Mouse (Mus musculus): ENCODE measurements around the gene Cyp4f13. TPM values are rescaled to one million over a fixed set of nuclear protein-coding genes. Genes with fewer than 3 reads are reported as not detected.

The Cyp4f13 gene
- polyA plus RNA-seq, 1 experiment from 2014 or later, result 10.9 TPM

- Histone ChIP-seq H3K9ac (no peak overlapping the region), H3K27me3 (no peaks in the 10 kb centered on the region), H3K9me3 (no peaks in the 10 kb centered on the region), H3K27ac (no peak overlapping the region), H3K36me3 (no peaks in the 10 kb centered on the region), H3K4me3 (no peak overlapping the region), H3K4me1 (replicated peaks) (peaks cover 14% of the 10 kb centered on the region; the same call in 1 of the 2 replicates), H3K4me2 (no peak overlapping the region)
- ATAC-seq (ENCODE audit: low FRiP score), result no peak
- 70% methylated on average over 3 of the region's 3 CpGs for WGBS
Measured at GRCm38 (mm10) chr17:32944402-32945035, 2.7 kb downstream of the Cyp4f13 start.

- WGBS, result 89% methylated on average over 3 of the region's 3 CpGs
- Histone ChIP-seq H3K27ac (no peak overlapping the region), H3K9ac (no peak overlapping the region), H3K4me1 (replicated peaks) (peaks cover 14% of the 10 kb centered on the region; the same call in 1 of the 2 replicates), H3K4me2 (no peak overlapping the region), H3K36me3 (no peaks in the 10 kb centered on the region), H3K27me3 (no peaks in the 10 kb centered on the region), H3K9me3 (no peaks in the 10 kb centered on the region), H3K4me3 (no peak overlapping the region)
- ATAC-seq (ENCODE audit: low FRiP score), result no peak
Measured at GRCm38 (mm10) chr17:32943661-32944060, 3.5 kb downstream of the Cyp4f13 start.

- Histone ChIP-seq H3K4me2 (no peak overlapping the region), H3K27ac (no peak overlapping the region), H3K4me3 (no peak overlapping the region), H3K36me3 (no peaks in the 10 kb centered on the region), H3K27me3 (no peaks in the 10 kb centered on the region), H3K9me3 (no peaks in the 10 kb centered on the region), H3K4me1 (replicated peaks) (no peaks in the 10 kb centered on the region), H3K9ac (no peak overlapping the region)
- ATAC-seq (ENCODE audit: low FRiP score), result no peak
- WGBS, result 86% methylated on average over 4 of the region's 4 CpGs
Measured at GRCm38 (mm10) chr17:32939831-32940230, 7.4 kb downstream of the Cyp4f13 start.

GRCm38 (mm10) chr17:32927803-32928202 is 19.4 kb downstream of the Cyp4f13 start:
- Histone ChIP-seq H3K27me3 (peaks cover 28% of the 10 kb centered on the region), H3K4me3 (no peak overlapping the region), H3K4me2 (no peak overlapping the region), H3K4me1 (replicated peaks) (peaks cover 4% of the 10 kb centered on the region), H3K9me3 (no peaks in the 10 kb centered on the region), H3K9ac (no peak overlapping the region), H3K36me3 (no peaks in the 10 kb centered on the region), H3K27ac (no peak overlapping the region)
- whole genome bisulfite sequencing, result 80% methylated on average over 5 of the region's 5 CpGs
- ATAC-seq (ENCODE audit: low FRiP score), result no peak

- H3K9me3 ChIP-seq, result peaks cover 7% of the 10 kb centered on the region
- no peaks in the 10 kb centered on the region for H3K36me3 ChIP-seq
- H3K27me3 ChIP-seq, result peaks cover 32% of the 10 kb centered on the region
- peaks cover 4% of the 10 kb centered on the region for H3K4me1 ChIP-seq (replicated peaks)
- peak; percentile 95 for ATAC-seq (ENCODE audit: low FRiP score)
- 15% methylated on average over 32 of the region's 32 CpGs for WGBS
- peak overlapping the region; percentile 81 for H3K4me2 ChIP-seq
- H3K27ac ChIP-seq, result peak overlapping the region; percentile 80
- peak overlapping the region; percentile 82 for H3K9ac ChIP-seq
- H3K4me3 ChIP-seq, result peak overlapping the region; percentile 54
Measured at GRCm38 (mm10) chr17:32924658-32925312, 22.4 kb downstream of the Cyp4f13 start.

GRCm38 (mm10) chr17:32923681-32924080 is 23.5 kb downstream of the Cyp4f13 start:
- Histone ChIP-seq H3K4me2 (no peak overlapping the region), H3K4me1 (replicated peaks) (peaks cover 4% of the 10 kb centered on the region), H3K9me3 (peaks cover 7% of the 10 kb centered on the region), H3K27ac (no peak overlapping the region), H3K36me3 (no peaks in the 10 kb centered on the region), H3K4me3 (no peak overlapping the region), H3K27me3 (peaks cover 27% of the 10 kb centered on the region), H3K9ac (no peak overlapping the region)
- ATAC-seq (ENCODE audit: low FRiP score), result no peak
- 94% methylated on average over 1 of the region's 1 CpGs for WGBS

- peaks cover 33% of the 10 kb centered on the region for H3K27me3 ChIP-seq
- H3K27ac ChIP-seq, result no peak overlapping the region
- H3K36me3 ChIP-seq, result no peaks in the 10 kb centered on the region
- H3K4me2 ChIP-seq, result no peak overlapping the region
- H3K9me3 ChIP-seq, result peaks cover 7% of the 10 kb centered on the region
- H3K4me1 ChIP-seq (replicated peaks), result no peaks in the 10 kb centered on the region
- WGBS, result 88% methylated on average over 2 of the region's 2 CpGs
- no peak overlapping the region for H3K4me3 ChIP-seq
- ATAC-seq (ENCODE audit: low FRiP score), result no peak
- H3K9ac ChIP-seq, result no peak overlapping the region
Measured at GRCm38 (mm10) chr17:32919123-32919522, 28.1 kb downstream of the Cyp4f13 start.

GRCm38 (mm10) chr17:32917131-32917530 is 30.1 kb downstream of the Cyp4f13 start, which contains the start of gene Cyp4f14:
Gene Cyp4f14 (minus strand): TSS chr17:32917342.
- Histone ChIP-seq H3K4me2 (no peak within 1 kb of the TSS), H3K4me3 (no peak within 1 kb of the TSS), H3K36me3 (no peaks in the 10 kb centered on the region), H3K9ac (no peak within 1 kb of the TSS), H3K4me1 (replicated peaks) (no peaks in the 10 kb centered on the region), H3K9me3 (peaks cover 7% of the 10 kb centered on the region), H3K27me3 (peaks cover 36% of the 10 kb centered on the region), H3K27ac (no peak within 1 kb of the TSS)
- ATAC-seq (ENCODE audit: low FRiP score), result no peak
- WGBS, result 68% methylated on average over 2 of the region's 2 CpGs

- Histone ChIP-seq H3K27me3 (peaks cover 33% of the 10 kb centered on the region), H3K4me1 (replicated peaks) (no peaks in the 10 kb centered on the region), H3K9ac (no peak overlapping the region), H3K4me2 (no peak overlapping the region), H3K9me3 (peaks cover 7% of the 10 kb centered on the region), H3K36me3 (no peaks in the 10 kb centered on the region), H3K27ac (no peak overlapping the region), H3K4me3 (no peak overlapping the region)
- no peak for ATAC-seq (ENCODE audit: low FRiP score)
- 91% methylated on average over 1 of the region's 1 CpGs for WGBS
Measured at GRCm38 (mm10) chr17:32916075-32916474, 31.1 kb downstream of the Cyp4f13 start.

GRCm38 (mm10) chr17:32906172-32906571 is 41.0 kb downstream of the Cyp4f13 start:
- Histone ChIP-seq H3K27me3 (peaks cover 20% of the 10 kb centered on the region; the same call in 1 of the 2 replicates), H3K9ac (no peak overlapping the region), H3K27ac (no peak overlapping the region), H3K36me3 (no peaks in the 10 kb centered on the region), H3K9me3 (no peaks in the 10 kb centered on the region), H3K4me1 (replicated peaks) (0 out of 2 replicates have a peak, but pooled peaks cover 4% of the 10 kb centered on the region), H3K4me2 (no peak overlapping the region), H3K4me3 (no peak overlapping the region)
- no peak for ATAC-seq (ENCODE audit: low FRiP score)
- 78% methylated on average over 10 of the region's 10 CpGs for WGBS

GRCm38 (mm10) chr17:32905239-32905638 is 42.0 kb downstream of the Cyp4f13 start:
- peak overlapping the region; percentile 60 for H3K9ac ChIP-seq
- WGBS, result 15% methylated on average over 19 of the region's 19 CpGs
- H3K36me3 ChIP-seq, result no peaks in the 10 kb centered on the region
- H3K27me3 ChIP-seq, result peaks cover 20% of the 10 kb centered on the region; the same call in 1 of the 2 replicates
- no peaks in the 10 kb centered on the region for H3K9me3 ChIP-seq
- ATAC-seq (ENCODE audit: low FRiP score), result no peak
- H3K4me1 ChIP-seq (replicated peaks), result 0 out of 2 replicates have a peak, but pooled peaks cover 4% of the 10 kb centered on the region
- no peak overlapping the region for H3K27ac ChIP-seq
- H3K4me2 ChIP-seq, result peak overlapping the region; percentile 50
- peak overlapping the region; percentile 27 for H3K4me3 ChIP-seq

GRCm38 (mm10) chr17:32904414-32904813 is 42.8 kb downstream of the Cyp4f13 start:
- Histone ChIP-seq H3K4me1 (replicated peaks) (0 out of 2 replicates have a peak, but pooled peaks cover 4% of the 10 kb centered on the region), H3K27me3 (peaks cover 20% of the 10 kb centered on the region; the same call in 1 of the 2 replicates), H3K9ac (no peak overlapping the region), H3K36me3 (no peaks in the 10 kb centered on the region), H3K27ac (no peak overlapping the region), H3K9me3 (no peaks in the 10 kb centered on the region), H3K4me2 (no peak overlapping the region), H3K4me3 (no peak overlapping the region)
- no peak for ATAC-seq (ENCODE audit: low FRiP score)
- 71% methylated on average over 2 of the region's 2 CpGs for WGBS

Measured in hindbrain, embryonic 13.5 days (tissue).